Mouse (Mus musculus) left cerebral cortex, postnatal 4 days (tissue): ENCODE results near the gene Iqgap2. TPM values are rescaled to one million over a fixed set of nuclear protein-coding genes. Genes with fewer than 3 reads are reported as not detected.

Experiments
- DNase-seq: peaks from one replicate; pipeline ENCODE4 v3.0.0-alpha.2; 2022
- intact Hi-C: fragments of 180-260 bp; cut with DNase I; formaldehyde crosslinking; loops from one replicate; pipeline ENCODE4 v1.15.1; 2025
- total RNA-seq, 2 experiments: library from RNA; stranded (reverse); gene quantifications; 2 replicates each; pipeline ENCODE4 v1.2.3; 2021

The Iqgap2 gene
- total RNA-seq = 1 to 10 TPM; 6.6 to 7.1 TPM

DNA sequence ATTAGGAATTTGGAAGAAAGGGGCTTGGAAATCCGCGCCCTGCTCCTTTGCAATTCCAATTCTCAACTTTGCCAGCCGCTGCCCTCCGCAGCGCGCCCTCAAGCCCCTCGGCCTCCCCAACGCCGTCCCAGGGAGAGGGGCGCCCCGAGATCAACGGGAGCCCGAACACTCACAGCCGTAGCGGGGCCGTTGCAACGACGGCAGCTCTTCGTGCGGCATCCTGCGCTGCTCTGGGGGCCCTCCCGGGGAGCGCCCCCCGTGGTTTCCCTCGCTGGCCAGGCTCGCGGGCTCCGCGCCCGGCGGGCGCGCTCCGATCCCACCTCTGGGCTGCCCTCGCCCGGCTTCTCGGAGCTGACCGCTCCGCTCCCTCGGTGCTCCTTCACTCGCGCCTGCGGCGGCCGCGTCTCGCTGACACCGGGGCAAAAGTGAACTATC lies at the start of gene Iqgap2:
Gene Iqgap2 (minus strand): TSS at position 432 of the 435 bp plus-strand sequence.
- intact Hi-C loops = loop anchor here (5.0 kb wide), 1 partner anchor 154 kb away; no protein-coding TSS in a partner anchor
- DNase-seq = no peak

DNA sequence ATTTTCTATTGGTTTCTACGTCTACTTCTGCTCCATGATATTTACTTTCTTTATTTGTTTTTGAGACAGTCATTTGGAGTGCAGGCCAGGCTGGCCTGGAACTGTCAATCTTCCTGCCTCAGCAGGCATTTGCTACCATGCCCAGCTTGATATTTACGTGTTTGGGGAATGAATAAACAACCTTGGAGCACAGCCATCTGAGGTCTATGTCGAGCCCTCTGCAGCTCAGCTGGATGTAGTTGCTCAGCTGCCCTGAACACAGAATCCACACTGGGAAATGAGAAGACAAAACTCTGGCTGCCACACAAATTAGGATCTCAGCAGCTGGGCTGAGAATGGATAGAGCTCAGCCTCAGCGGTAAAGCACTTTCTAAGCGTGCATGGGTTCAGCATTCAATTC lies 49.1 kb upstream of the Iqgap2 start:
- no peak for DNase-seq
- intact Hi-C loops = no loop called here

DNA sequence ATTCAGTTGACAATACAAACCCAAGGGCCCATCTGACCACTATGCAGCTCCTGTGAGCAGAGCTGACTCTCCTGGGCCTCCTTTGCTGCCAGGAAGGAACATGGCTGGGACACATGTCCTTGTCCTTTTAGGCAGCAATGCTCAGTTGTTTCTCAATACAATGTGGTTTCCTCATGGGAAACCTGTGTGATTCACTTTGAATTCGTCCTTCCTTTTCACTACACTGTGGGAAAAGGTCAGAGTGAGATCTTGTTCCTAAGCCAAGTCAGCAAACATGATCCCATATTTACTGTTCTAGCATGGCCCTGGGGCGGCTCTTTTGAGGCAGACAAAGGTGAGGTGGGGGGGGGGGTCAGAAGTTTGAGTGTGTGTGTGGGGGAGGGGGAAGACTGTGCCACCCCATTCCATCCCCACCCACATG lies 32.5 kb upstream of the Iqgap2 start:
- DNase-seq = no peak
- intact Hi-C loops = no loop called here

DNA sequence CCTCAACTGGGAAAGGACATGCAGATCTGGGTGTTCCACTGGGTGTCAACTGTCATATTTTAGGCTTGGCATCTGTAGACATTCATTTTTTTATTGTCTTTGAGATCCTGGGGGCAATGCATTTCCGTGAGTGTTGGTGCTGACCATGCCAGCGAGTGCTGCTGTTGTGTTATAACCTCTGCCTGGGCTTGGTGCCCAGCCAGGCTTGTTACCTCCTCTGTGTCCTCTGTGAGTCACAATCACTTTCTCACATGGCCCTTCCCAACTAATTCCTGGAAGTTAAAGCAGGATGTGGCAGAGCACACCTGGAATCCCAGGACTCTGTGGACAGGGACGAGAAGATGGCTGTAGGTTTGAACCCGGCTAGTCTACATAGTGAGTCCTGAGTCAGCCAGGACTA lies 30.9 kb upstream of the Iqgap2 start:
- DNase-seq = no peak
- intact Hi-C loops = no loop called here

DNA sequence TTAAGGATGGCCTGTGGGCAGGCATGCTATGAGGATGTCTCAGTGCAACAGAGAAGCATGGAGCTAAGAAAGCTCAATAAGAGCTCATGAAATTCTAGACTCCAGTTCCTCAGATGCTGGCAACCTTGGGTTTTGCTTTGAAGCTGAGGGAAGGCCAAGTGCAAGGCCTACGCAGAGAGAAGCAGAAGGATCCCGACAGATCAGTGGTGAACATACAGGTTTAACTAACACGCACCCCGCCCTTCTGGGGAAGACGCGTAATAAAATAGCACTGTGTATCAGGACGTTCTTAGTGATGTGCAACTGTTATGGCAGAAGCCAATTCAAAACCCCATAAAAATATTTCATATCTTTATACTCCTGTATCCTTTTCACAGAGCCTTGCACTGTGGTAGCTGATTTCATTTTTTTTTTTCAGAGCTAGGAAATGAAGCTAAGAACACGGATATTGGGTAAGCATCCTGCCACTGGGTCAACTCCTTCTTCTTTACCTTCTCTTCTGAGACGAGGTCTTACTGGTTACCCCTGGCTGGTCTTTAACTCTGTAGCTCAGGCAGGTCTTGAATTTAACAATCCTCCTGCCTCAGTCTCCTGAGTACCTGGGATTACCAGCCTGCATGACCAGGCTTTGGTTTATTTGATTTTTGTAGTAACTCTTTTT lies 27.0 kb upstream of the Iqgap2 start:
- DNase-seq = no peak
- intact Hi-C loops = no loop called here

DNA sequence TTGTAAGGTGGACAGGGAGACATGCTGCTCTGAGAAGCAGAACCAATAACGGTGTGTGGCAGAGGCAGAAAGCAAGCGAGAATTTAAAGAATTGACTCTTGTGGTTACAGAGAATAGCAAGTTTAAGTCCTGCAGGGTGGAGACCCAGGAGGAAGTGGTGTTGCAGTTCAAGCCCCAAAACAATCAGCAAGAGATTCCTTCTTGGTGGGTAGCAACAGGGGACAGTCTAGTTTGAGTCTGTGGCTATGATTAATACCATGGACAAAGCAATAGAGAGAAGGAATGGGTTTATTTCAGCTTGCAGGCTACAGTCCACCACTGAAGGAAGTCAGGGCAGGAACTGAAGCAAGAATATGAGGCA lies 21.3 kb upstream of the Iqgap2 start:
- intact Hi-C loops = no loop called here
- no peak for DNase-seq

DNA sequence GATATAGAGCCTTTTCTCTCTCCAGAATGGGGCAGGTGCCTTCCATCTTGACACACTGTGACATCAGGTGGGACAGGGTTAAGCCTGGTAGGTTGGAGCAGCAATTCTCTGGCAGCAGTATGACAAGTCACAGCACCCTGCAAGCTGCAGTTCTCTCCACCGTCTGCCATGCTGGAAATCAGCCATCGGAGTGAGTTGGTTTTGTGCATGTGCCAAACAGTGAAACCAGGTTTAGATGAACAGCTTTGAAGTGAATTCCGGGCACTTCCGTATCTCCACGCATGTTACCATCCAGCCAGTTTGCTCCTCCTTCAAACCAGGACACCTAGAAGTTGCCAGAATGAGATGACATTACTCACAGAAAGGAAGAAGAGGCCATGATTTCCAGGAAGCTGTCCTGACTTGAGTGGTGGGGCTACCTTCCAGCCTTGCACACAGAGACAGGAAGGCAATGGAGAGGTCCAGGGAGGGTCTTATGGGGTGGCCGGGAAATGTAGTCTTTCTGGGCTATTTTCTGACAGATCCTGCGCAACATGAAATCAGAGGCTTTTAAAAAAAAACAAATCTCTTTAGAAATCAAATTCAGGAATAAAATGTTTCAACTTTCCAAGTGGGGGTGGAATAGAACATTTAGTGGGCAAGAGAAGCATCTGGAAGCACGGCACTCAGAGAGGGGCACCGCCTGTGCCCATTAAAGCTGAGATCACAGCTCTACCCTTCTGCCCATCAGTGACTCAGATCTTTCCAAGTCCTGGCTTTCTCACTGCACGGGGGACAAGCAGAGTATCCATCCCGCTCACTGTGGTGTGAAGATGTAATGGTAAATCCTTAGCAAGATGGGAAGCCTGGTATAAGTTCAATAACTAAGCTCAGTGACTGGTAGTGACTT lies 20.7 kb upstream of the Iqgap2 start:
- DNase-seq = peak; percentile 84
- intact Hi-C loops = no loop called here

DNA sequence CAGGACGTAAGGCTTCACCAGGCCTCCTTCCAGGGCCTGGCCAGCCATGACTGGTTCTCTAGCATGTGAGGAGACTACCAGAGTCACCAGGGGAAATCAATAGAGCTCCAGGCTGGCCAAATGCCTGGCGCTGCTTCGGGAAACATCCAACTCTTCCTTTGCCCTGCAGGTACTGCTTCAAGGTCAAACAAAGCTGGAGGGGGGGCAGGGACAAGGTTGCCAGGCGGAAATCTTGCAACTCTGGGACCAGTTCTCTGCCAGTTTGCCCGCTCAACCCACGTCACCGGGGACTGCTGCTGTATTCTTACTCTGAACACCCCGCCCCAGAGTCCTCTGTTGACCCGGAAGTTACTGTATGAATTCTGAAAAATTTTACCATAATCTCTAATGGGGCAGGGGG lies 18.5 kb upstream of the Iqgap2 start:
- peak; percentile 24 for DNase-seq
- intact Hi-C loops = no loop called here

DNA sequence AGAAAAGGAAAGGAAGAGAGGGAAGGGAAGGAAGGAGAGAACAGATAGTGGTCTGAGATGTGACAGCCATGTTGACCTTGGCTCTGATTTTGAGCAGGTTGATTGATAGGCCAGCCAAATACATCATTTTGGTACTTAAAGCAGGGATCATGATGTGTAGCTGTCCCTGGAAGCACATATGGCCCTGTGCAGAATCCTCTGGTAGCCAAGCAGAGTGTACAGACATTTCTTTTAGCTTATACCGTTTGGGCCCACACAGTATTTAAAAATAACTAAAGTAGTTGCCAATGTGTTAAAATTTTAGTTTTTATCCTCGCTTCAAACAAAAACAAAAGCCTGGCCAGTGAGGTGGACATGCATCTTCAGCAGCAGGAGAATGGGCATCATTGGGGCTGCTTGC lies 17.5 kb upstream of the Iqgap2 start:
- no peak for DNase-seq
- intact Hi-C loops = no loop called here

DNA sequence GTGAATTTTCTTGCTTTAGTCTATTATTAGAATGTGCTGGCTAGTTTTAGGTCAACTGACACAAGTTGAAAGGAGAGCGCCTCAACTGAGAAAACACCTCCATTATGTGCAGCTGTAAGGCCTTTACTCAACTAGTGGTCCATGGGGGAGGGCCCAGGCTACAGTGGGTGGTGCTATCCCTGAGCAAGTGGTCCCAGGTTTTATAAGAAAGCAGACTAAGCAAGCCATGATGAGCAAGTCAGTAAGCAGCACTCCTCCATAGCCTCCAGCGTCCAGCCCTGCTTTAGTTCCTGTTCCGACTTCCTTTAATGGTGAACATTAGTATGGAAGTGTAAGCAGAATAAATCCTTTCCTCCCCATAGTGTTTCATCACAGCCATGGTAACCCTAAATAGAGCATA lies 11.0 kb upstream of the Iqgap2 start:
- DNase-seq = no peak
- intact Hi-C loops = no loop called here

DNA sequence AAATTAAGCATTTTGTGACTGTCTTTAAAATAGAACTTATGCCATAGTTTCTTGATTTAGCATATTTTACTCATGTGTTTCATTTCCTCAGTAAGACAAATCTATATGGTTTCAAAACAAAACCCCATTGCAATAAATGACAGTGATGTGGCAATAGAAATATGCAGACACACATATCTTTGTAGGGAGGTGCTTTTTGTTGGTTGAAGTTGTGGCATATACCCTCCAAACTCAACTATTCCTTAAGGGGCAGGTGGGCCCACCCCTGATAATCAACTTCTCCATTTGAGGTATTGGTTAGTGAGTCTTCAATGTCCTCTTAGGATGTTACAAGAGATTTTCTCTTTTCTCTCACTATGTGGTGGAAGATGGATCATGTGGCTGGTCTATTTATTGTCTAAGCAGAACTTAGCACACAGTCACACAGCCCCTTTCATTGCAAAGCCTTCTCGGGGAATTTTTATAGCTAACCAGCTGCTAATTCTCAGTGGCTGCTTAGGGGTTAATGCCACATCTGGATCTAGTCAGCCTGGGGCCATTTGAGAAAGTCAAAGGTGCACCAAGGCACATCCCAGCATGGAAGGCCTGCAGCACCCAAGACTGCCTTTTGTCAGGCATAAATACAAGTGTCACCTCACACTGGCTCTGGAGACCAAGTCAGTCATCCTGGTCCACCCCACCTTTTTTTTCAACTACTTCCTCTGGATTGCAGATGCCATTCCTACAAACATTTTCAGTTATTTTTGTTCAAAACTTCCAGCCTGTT lies 8.3 kb upstream of the Iqgap2 start:
- DNase-seq = no peak
- intact Hi-C loops = no loop called here

DNA sequence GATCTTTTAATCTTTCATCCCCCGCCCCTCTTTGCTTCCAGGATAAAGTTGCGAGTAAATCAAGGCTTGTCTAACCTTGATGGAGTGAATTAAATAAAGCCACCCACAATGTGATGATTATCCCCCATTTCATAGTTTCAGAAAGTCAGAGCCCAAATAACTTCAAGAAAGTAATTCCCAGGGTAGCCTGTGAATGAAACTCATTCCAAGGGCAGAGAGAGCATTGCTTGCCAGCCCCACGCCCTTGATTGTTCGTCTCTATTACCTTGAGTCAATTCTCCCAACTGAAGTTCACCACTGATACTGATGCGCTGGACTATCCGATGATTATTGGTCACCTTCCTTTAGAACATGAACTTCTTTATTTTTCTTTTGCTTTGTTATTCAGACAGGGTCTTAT lies 4.8 kb upstream of the Iqgap2 start:
- intact Hi-C loops = no loop called here
- no peak for DNase-seq

DNA sequence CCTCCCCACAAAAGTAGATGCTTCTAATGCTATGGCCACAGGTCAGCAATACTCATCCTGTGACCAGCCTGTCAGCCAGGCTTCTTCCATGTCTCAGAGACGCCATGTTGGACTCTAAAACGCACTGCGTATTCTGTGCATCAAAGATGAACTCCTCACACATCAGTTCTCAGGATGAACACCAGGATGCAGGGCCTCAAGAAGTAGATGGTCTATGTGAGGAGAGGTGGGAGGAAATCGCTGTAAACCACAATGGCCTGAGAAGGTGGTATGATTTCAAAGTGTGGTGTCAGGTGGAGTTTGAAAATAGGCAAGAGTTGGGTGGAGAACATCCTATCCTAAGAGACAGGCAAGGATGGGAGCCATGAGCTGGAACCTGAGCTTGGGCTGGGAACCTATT lies 1.4 kb upstream of the Iqgap2 start:
- DNase-seq = no peak
- intact Hi-C loops = loop anchor here (5.0 kb wide), 1 partner anchor 156 kb away; no protein-coding TSS in a partner anchor

DNA sequence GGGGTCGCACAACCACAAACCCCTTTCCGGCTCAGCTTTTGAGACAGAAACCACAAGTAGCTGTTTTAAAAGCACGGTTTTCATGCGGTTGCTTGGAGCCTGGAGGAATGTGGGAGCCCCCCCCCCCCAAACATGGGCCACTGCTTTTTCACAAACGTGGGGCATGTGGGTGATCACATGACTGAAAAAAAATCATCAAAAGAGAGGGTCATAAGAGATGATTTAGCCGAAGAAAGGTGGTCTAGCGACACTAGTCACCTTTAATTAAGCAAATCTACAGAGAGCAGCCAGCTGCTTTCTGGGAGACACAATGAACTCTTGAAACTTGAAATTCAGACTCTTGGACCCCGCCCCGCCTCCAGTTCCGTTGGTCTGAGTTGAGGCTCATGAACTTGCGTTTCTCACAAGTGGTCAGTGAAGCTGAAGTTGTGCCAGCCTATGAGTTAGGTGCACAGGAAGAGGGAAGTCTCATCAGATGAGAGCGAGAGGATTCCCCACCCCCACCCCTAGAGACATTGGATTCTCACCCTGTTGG lies 956 bp upstream of the Iqgap2 start:
- intact Hi-C loops = loop anchor here (5.0 kb wide), 1 partner anchor 155 kb away; no protein-coding TSS in a partner anchor
- no peak for DNase-seq

DNA sequence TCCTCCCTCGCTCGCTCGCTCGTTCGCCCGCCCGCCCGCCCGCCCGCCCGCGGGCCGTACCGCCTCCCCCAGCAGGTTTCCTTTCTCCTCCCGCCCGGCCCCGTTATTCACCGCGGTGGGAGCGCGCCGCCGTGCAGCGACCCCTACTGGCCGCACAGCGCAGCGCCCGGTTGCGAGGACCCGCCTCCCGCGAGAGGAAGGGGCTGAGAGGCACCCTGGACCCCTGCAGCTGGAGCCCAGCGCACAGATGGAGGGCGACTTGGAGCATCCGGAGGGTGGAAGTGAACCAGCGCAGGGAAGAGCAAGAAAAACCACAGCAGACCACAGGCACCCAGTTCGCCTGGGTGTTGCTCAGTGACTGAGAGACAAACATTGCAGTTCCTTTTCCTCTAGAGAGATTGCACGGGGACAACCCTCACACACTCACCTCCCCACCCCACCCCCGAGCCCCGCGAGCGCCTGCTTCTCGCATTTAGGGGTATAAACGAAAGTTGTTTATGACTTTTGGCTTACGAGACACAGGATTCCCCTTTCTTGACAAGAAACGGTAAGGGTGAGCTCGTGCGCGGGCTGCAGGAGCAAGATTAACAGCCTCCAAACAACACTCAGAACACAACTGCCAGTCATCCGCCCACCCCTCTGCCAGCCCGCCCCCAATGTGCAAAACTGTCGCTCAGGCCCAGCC lies 346 bp upstream of the Iqgap2 start:
- peak; percentile 85 for DNase-seq
- intact Hi-C loops = loop anchor here (5.0 kb wide), 1 partner anchor 155 kb away; no protein-coding TSS in a partner anchor

DNA sequence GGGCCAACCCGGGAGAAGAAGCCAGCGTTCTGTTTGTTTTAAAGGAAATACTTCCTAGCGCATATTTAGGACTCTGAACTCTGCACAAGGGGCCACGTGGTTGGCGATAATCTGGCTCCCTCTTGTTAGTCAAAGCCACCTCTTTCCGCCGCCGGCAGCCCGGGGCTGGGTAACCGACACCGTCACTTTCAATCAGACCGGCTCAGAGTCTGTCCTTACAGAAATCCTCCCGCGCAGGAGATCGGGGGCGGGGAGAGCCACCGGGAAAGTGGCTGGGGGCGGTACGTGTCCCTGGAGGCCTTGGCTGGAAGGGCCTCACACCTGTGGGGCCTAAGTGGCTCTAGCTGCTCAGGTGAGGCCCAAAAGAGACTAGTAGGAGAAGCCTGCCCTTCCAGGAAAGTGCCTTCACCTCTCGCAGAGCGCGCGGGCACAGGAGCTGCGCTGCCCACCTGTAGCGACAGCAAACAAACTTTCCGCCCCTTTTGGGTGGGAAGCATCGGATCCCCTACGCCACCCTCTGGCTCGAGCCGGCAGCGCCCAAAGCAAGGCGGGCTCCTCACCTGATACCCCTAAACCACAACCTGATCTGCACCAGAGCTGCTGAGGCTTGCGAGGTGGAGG lies 761 bp downstream of the Iqgap2 start:
- DNase-seq = peak; percentile 52
- intact Hi-C loops = loop anchor here (5.0 kb wide), 1 partner anchor 154 kb away; no protein-coding TSS in a partner anchor

DNA sequence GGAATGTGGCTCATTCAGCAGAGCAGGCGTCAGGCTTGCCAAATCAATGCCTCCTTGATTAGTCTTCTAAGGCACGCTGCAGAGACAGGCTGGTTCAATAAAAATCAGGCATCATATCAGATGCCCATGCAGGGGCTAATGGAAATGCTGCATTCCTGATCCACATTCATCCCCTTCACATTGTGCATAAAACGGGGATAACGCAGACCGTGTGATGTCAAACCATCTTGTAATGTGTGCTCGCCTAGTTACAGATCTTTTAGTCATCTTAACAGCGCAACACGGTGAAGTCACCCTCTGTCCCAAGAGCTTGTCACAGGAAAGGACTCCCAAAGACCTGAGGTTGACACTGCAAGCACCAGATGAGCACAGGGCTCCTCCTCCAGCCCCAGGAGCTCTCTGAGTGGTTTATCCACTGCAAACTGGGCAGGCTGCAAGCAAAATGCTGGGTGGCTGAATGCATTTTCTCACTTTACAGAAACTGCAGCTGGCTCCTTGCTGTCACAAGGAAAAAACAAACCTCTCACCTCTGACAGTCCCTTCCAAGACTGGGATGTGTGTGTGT lies 1.7 kb downstream of the Iqgap2 start:
- no peak for DNase-seq
- intact Hi-C loops = loop anchor here (5.0 to 10.0 kb wide), 2 partner anchors 115 to 153 kb away; no protein-coding TSS in a partner anchor

DNA sequence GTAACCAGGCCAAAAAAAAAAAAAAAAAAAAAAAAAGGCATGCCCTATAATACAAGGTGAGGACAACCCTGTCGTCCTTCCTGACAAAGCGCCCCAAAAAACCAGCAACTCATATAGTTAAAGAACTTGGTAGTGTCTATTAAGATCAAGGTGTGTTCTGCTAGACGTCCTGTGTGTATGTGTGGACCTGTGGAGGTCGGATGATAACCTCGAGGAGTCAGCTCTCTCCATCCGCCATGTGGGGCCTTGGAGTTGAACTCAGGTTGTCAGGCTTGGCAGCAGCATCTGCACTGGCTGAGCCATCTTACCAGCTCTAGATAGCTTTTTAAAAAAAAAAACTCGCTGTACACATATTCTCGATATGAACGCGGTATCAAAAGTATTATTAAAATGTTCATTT lies 2.4 kb downstream of the Iqgap2 start:
- intact Hi-C loops = loop anchor here (10.0 kb wide), 1 partner anchor 115 kb away; no protein-coding TSS in a partner anchor
- DNase-seq = no peak

DNA sequence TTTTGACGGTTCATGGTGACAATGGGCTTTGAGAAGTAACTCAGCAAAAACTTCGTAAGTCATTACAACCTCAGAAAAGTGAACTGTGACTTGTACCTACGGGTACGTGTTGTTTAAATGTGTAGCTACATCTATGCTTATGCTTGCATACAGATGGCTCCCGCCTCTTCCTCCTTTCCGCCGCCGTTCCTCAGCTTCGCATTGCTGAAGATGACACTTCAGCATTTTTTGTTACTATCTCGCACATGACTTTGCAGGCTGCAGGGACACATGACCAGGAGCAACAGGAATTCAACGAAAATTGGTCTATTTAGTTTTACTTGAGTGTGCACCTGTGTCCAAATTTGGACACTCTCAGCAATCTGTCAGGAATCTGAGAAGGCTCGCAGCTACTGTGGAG lies 3.1 kb downstream of the Iqgap2 start:
- no peak for DNase-seq
- intact Hi-C loops = loop anchor here (10.0 kb wide), 1 partner anchor 114 kb away; no protein-coding TSS in a partner anchor
